Mouse (Mus musculus): ENCODE results near the gene Emc9. TPM values are rescaled to one million over a fixed set of nuclear protein-coding genes. Genes with fewer than 3 reads are reported as not detected.

The Emc9 gene
- polyA plus RNA-seq, 1 experiment from 2014 or later, result 8.5 TPM

GRCm38 (mm10) chr14:55586149-55586548, 1.0 kb upstream of the Emc9 start:
- no peak overlapping the region for H3K27ac ChIP-seq
- no peak overlapping the region for H3K4me3 ChIP-seq
- H3K4me1 ChIP-seq, result peaks cover 17% of the 10 kb centered on the region
- peaks cover 3% of the 10 kb centered on the region for H3K27me3 ChIP-seq
- H3K36me3 ChIP-seq, result peaks cover 21% of the 10 kb centered on the region
- H3K9me3 ChIP-seq (replicated peaks), result no peaks in the 10 kb centered on the region
- no peak overlapping the region for H3K9ac ChIP-seq
- H3K4me2 ChIP-seq (replicated peaks), result no peak overlapping the region
- WGBS, result 93% methylated on average over 2 of the region's 2 CpGs
- ATAC-seq (ENCODE audit: low FRiP score), result no peak

- WGBS, result 58% methylated on average over 6 of the region's 6 CpGs
- H3K4me1 ChIP-seq, result peaks cover 17% of the 10 kb centered on the region
- no peak overlapping the region for H3K9ac ChIP-seq
- peaks cover 27% of the 10 kb centered on the region for H3K36me3 ChIP-seq
- no peaks in the 10 kb centered on the region for H3K9me3 ChIP-seq (replicated peaks)
- ATAC-seq (ENCODE audit: low FRiP score), result no peak
- H3K4me3 ChIP-seq, result peak overlapping the region; percentile 43; the same call in 1 of the 2 replicates
- peak overlapping the region; percentile 75; the same call in 1 of the 2 replicates for H3K4me2 ChIP-seq (replicated peaks)
- no peak overlapping the region for H3K27ac ChIP-seq
- peaks cover 3% of the 10 kb centered on the region for H3K27me3 ChIP-seq
Measured at GRCm38 (mm10) chr14:55585566-55585960, 461 bp upstream of the Emc9 start.

GRCm38 (mm10) chr14:55584303-55584701, 800 bp downstream of the Emc9 start:
- H3K36me3 ChIP-seq, result peaks cover 35% of the 10 kb centered on the region

GRCm38 (mm10) chr14:55581981-55582681, 3.0 kb downstream of the Emc9 start:
- ATAC-seq (ENCODE audit: low FRiP score), result no peak
- peaks cover 3% of the 10 kb centered on the region for H3K27me3 ChIP-seq
- WGBS, result 78% methylated on average over 9 of the region's 9 CpGs

More at GRCm38 (mm10) chr14:55584303-55584701, 800 bp downstream of the Emc9 start:
- H3K4me3 ChIP-seq, result peak overlapping the region; percentile 43
- peak overlapping the region; percentile 75 for H3K4me2 ChIP-seq (replicated peaks)
- H3K27ac ChIP-seq, result no peak overlapping the region
- no peak for ATAC-seq (ENCODE audit: low FRiP score)
- peaks cover 9% of the 10 kb centered on the region; the same call in 1 of the 2 replicates for H3K4me1 ChIP-seq
- H3K9me3 ChIP-seq (replicated peaks), result no peaks in the 10 kb centered on the region
- peak overlapping the region; percentile 63; the same call in 1 of the 2 replicates for H3K9ac ChIP-seq
- H3K27me3 ChIP-seq, result peaks cover 3% of the 10 kb centered on the region
- WGBS, result 38% methylated on average over 5 of the region's 5 CpGs

GRCm38 (mm10) chr14:55580731-55581130, 4.4 kb downstream of the Emc9 start:
- WGBS, result 95% methylated on average over 16 of the region's 16 CpGs
- Histone ChIP-seq H3K27me3 (peaks cover 3% of the 10 kb centered on the region), H3K4me2 (replicated peaks) (no peak overlapping the region), H3K36me3 (peaks cover 20% of the 10 kb centered on the region), H3K4me1 (peaks cover 19% of the 10 kb centered on the region), H3K4me3 (no peak overlapping the region), H3K27ac (no peak overlapping the region), H3K9me3 (replicated peaks) (no peaks in the 10 kb centered on the region), H3K9ac (no peak overlapping the region)
- ATAC-seq (ENCODE audit: low FRiP score), result no peak

More at GRCm38 (mm10) chr14:55581981-55582681, 3.0 kb downstream of the Emc9 start:
- H3K36me3 ChIP-seq, result peaks cover 24% of the 10 kb centered on the region
- H3K4me3 ChIP-seq, result no peak overlapping the region
- peaks cover 19% of the 10 kb centered on the region for H3K4me1 ChIP-seq
- H3K4me2 ChIP-seq (replicated peaks), result no peak overlapping the region
- no peaks in the 10 kb centered on the region for H3K9me3 ChIP-seq (replicated peaks)
- no peak overlapping the region for H3K9ac ChIP-seq
- no peak overlapping the region; the same call in 1 of the 2 replicates for H3K27ac ChIP-seq

GRCm38 (mm10) chr14:55579511-55580496, 5.3 kb downstream of the Emc9 start:
- H3K36me3 ChIP-seq, result peaks cover 20% of the 10 kb centered on the region
- ATAC-seq (ENCODE audit: low FRiP score), result no peak
- H3K27me3 ChIP-seq, result peaks cover 3% of the 10 kb centered on the region
- no peak overlapping the region for H3K4me2 ChIP-seq (replicated peaks)
- peaks cover 16% of the 10 kb centered on the region for H3K4me1 ChIP-seq
- 86% methylated on average over 23 of the region's 23 CpGs for WGBS
- H3K4me3 ChIP-seq, result no peak overlapping the region
- no peak overlapping the region for H3K27ac ChIP-seq
- H3K9ac ChIP-seq, result no peak overlapping the region
- H3K9me3 ChIP-seq (replicated peaks), result no peaks in the 10 kb centered on the region

GRCm38 (mm10) chr14:55578668-55579269, 6.3 kb downstream of the Emc9 start:
- Histone ChIP-seq H3K9ac (peak overlapping the region; percentile 88), H3K36me3 (peaks cover 20% of the 10 kb centered on the region), H3K27me3 (no peaks in the 10 kb centered on the region), H3K9me3 (replicated peaks) (no peaks in the 10 kb centered on the region), H3K4me3 (peak overlapping the region; percentile 71), H3K4me2 (replicated peaks) (peak overlapping the region; percentile 88), H3K4me1 (peaks cover 10% of the 10 kb centered on the region), H3K27ac (peak overlapping the region; percentile 79)
- WGBS, result 30% methylated on average over 6 of the region's 6 CpGs
- no peak; the same call in none of the 2 replicates for ATAC-seq (ENCODE audit: low FRiP score)

- Histone ChIP-seq H3K4me3 (peak within 1 kb of the TSS; percentile 71), H3K9me3 (replicated peaks) (no peaks in the 10 kb centered on the region), H3K4me2 (replicated peaks) (peak within 1 kb of the TSS; percentile 88), H3K4me1 (peaks cover 10% of the 10 kb centered on the region), H3K27me3 (no peaks in the 10 kb centered on the region), H3K27ac (peak within 1 kb of the TSS; percentile 79), H3K36me3 (peaks cover 20% of the 10 kb centered on the region), H3K9ac (peak within 1 kb of the TSS; percentile 88)
- peak; percentile 87 for ATAC-seq (ENCODE audit: low FRiP score)
- WGBS, result 0% methylated on average over 32 of the region's 32 CpGs
Measured at GRCm38 (mm10) chr14:55577871-55578667, 7.0 kb downstream of the Emc9 start, which contains the start of gene Psme1. Gene Psme1, plus strand, starts transcription at chr14:55578123.

- ATAC-seq (ENCODE audit: low FRiP score), result no peak
- Histone ChIP-seq H3K27ac (no peak overlapping the region), H3K9me3 (replicated peaks) (no peaks in the 10 kb centered on the region), H3K27me3 (no peaks in the 10 kb centered on the region), H3K9ac (no peak overlapping the region), H3K36me3 (peaks cover 16% of the 10 kb centered on the region), H3K4me3 (no peak overlapping the region), H3K4me1 (peaks cover 10% of the 10 kb centered on the region), H3K4me2 (replicated peaks) (no peak overlapping the region)
- 76% methylated on average over 16 of the region's 16 CpGs for WGBS
Measured at GRCm38 (mm10) chr14:55576376-55576775, 8.7 kb downstream of the Emc9 start.

- Histone ChIP-seq H3K36me3 (peaks cover 12% of the 10 kb centered on the region), H3K9ac (no peak overlapping the region), H3K9me3 (replicated peaks) (no peaks in the 10 kb centered on the region), H3K27ac (no peak overlapping the region), H3K4me3 (no peak overlapping the region), H3K4me1 (peaks cover 10% of the 10 kb centered on the region), H3K27me3 (no peaks in the 10 kb centered on the region), H3K4me2 (replicated peaks) (no peak overlapping the region)
- WGBS, result 73% methylated on average over 13 of the region's 13 CpGs
- ATAC-seq (ENCODE audit: low FRiP score), result no peak
Measured at GRCm38 (mm10) chr14:55575711-55576110, 9.4 kb downstream of the Emc9 start.

- peaks cover 10% of the 10 kb centered on the region for H3K4me1 ChIP-seq
- no peaks in the 10 kb centered on the region for H3K9me3 ChIP-seq (replicated peaks)
- 80% methylated on average over 8 of the region's 8 CpGs for WGBS
- ATAC-seq (ENCODE audit: low FRiP score), result no peak
- H3K27ac ChIP-seq, result no peak within 1 kb of the TSS
- H3K27me3 ChIP-seq, result no peaks in the 10 kb centered on the region
- H3K4me2 ChIP-seq (replicated peaks), result no peak within 1 kb of the TSS
- H3K4me3 ChIP-seq, result no peak within 1 kb of the TSS
- H3K36me3 ChIP-seq, result peaks cover 10% of the 10 kb centered on the region
- H3K9ac ChIP-seq, result no peak within 1 kb of the TSS
Measured at GRCm38 (mm10) chr14:55575302-55575701, 9.8 kb downstream of the Emc9 start, which contains the start of gene Fitm1. Gene Fitm1, plus strand, starts transcription at chr14:55575617.

All from hindbrain, embryonic 12.5 days (tissue).